In genomic region chr8:79679005-79679404, GRCm38 (mm10) we compare ENCODE assay signal across 16 mouse cellular contexts. TPM values are rescaled to one million over a fixed set of nuclear protein-coding genes. Genes with fewer than 3 reads are reported as not detected.
DNase-seq lines count a peak whose midpoint lies in the region; ATAC-seq and TF ChIP-seq lines count a peak whose summit lies in the region.
"Had no signal": no experiment of that assay in that cellular context is flagged by ENCODE, and none has a peak within 500 bp of the region (broad histone marks: within the 10 kb centered on the region; RNA-seq: fewer than 3 reads in every experiment).

No protein-coding gene starts in this region.

- H3K27me3 ChIP-seq in Patski: no peaks in the 10 kb centered on the region
- H3K27me3 ChIP-seq in limb, embryonic 13.5 days: no peaks in the 10 kb centered on the region
- H3K27me3 ChIP-seq: neural tube, embryonic 15.5 days had no signal

- DNase-seq in retina, postnatal 1 day: peak; percentile 2
- no peak for DNase-seq in retina, embryonic 14.5 days (ENCODE audit: low spot score)
- DNase-seq in Patski (ENCODE audit: low read depth, low spot score): no peak
- no peak for DNase-seq in left cerebral cortex, adult 11 months (ENCODE audit: low spot score)
- DNase-seq in adrenal gland, postnatal 14 days: no peak
- no peak for DNase-seq in left cerebral cortex, adult 9 months (ENCODE audit: low spot score in 2 of 2)
- DNase-seq: cerebellum, adult 18-20 months; heart, adult 2 months; heart, postnatal 14 days; lung, postnatal 36 days; right cerebral cortex, adult 18-20 months had no signal

- in situ Hi-C loops in Patski (cut with MboI; ENCODE audit: low pct_unique_long_range_greater_than_20kb): no loop called here

- CTCF ChIA-PET in Patski (lab: Charles Lee): no interaction called here

- peak; percentile 69 for ATAC-seq in Patski
- no peak for ATAC-seq in limb, embryonic 13.5 days (ENCODE audit: low FRiP score, low read depth)
- ATAC-seq: activated CD4-positive, CD25-positive, alpha-beta regulatory T cell, adult 4 months; hindbrain, postnatal 0 days had no signal

- 51% methylated on average over 5 of the region's 5 CpGs for WGBS in limb, embryonic 13.5 days

- H3K4me1 ChIP-seq in limb, embryonic 13.5 days: peaks cover 9% of the 10 kb centered on the region; the same call in 1 of the 2 replicates

- H3K9ac ChIP-seq in limb, embryonic 13.5 days: no peak overlapping the region
- H3K9ac ChIP-seq: liver, embryonic 14.5 days; neural tube, embryonic 15.5 days had no signal

- H3K4me3 ChIP-seq in limb, embryonic 13.5 days: no peak overlapping the region
- H3K4me3 ChIP-seq: heart, adult 2 months; neural tube, embryonic 15.5 days had no signal

- POLR2A ChIA-PET in Patski (lab: Charles Lee): interaction anchor here (0.7 kb wide), 1 partner anchor 1053 kb away, joined by 5 read pairs; no protein-coding TSS in a partner anchor

- H3K9me3 ChIP-seq in limb, embryonic 13.5 days: no peaks in the 10 kb centered on the region
- H3K9me3 ChIP-seq: neural tube, embryonic 15.5 days had no signal

- H3K4me2 ChIP-seq in limb, embryonic 13.5 days (replicated peaks): no peak overlapping the region
- H3K4me2 ChIP-seq: neural tube, embryonic 15.5 days had no signal

- 0 out of 2 replicates have a peak overlapping the region, but pooled peaks have one; percentile 22 for H3K27ac ChIP-seq in limb, embryonic 13.5 days
- H3K27ac ChIP-seq: heart, adult 2 months; hindbrain, postnatal 0 days; liver, embryonic 14.5 days; neural tube, embryonic 15.5 days had no signal

- H3K36me3 ChIP-seq in limb, embryonic 13.5 days: peaks cover 30% of the 10 kb centered on the region

- TF ChIP-seq CTCF in Patski (IDR thresholded peaks at IDR 0.05): no peak

RNA-seq across cellular contexts. Expression of gene Abce1, which starts 32.5 kb away (rescaled TPM):
- 99.0 TPM for polyA plus RNA-seq in Patski (2021)
- polyA plus RNA-seq in limb, embryonic 13.5 days (2015; fragmentation: Nextera tagmentation; extraction: Ambion mirVana): 102 and 107 TPM in 2 replicates
- total RNA-seq in adrenal gland, postnatal 14 days (2021): 83.7 and 85.8 TPM in 2 replicates

RNA-seq across cellular contexts. Expression of gene Anapc10, which starts 32.6 kb away (rescaled TPM):
- 15.5 TPM for polyA plus RNA-seq in Patski (2021)
- 40.0 and 41.7 TPM in 2 replicates for polyA plus RNA-seq in limb, embryonic 13.5 days (2015; fragmentation: Nextera tagmentation; extraction: Ambion mirVana)
- total RNA-seq in adrenal gland, postnatal 14 days (2021): 12.9 and 14.4 TPM in 2 replicates

RNA-seq across cellular contexts. Expression of gene Otud4, which starts 39.6 kb away (rescaled TPM):
- 32.6 TPM for polyA plus RNA-seq in Patski (2021)
- polyA plus RNA-seq in limb, embryonic 13.5 days (2015; fragmentation: Nextera tagmentation; extraction: Ambion mirVana): 11.8 and 12.2 TPM in 2 replicates
- 47.6 and 50.4 TPM in 2 replicates for total RNA-seq in adrenal gland, postnatal 14 days (2021)
